Mouse (Mus musculus): ENCODE results near the gene Olfr1274-ps. TPM values are rescaled to one million over a fixed set of nuclear protein-coding genes. Genes with fewer than 3 reads are reported as not detected.

Gene Olfr1274-ps
- polyA plus RNA-seq, 1 experiment, result not detected

DNA sequence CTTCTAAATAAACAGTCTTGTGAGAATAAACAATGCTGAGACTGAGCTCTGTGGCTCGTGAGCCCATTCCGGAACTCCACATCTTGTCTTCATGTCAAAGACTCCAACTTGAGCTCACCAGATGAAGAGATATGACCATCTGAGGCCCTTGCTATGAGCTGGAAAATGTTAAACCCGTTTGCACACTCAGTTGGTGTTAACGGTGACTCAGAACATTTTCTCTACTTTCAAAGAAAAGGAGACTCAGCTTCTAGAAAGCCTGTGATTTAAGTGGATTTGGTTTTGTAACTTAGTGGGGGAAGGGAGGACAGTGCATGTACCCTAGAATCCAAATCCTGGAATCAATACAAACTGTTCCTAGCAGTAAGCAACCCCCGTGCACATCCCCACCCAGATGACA is 45.3 kb downstream of the Olfr1274-ps start:
- TF ChIP-seq CTCF (IDR thresholded peaks at IDR 0.05; ENCODE audit: insufficient read depth, low read length) (no peak), POLR2A (IDR thresholded peaks at IDR 0.05; ENCODE audit: borderline replicate concordance, extremely low read depth, low read depth, low read length) (no peak)
- WGBS, result 60% methylated on average over 5 of the region's 5 CpGs
- H3K4me3 ChIP-seq (replicated peaks; ENCODE audit: extremely low read depth, low read depth, low read length), result no peak overlapping the region
- DNase-seq, result no peak
- H3K4me1 ChIP-seq (ENCODE audit: control insufficient read depth, insufficient read depth, low read length), result no peaks in the 10 kb centered on the region

DNA sequence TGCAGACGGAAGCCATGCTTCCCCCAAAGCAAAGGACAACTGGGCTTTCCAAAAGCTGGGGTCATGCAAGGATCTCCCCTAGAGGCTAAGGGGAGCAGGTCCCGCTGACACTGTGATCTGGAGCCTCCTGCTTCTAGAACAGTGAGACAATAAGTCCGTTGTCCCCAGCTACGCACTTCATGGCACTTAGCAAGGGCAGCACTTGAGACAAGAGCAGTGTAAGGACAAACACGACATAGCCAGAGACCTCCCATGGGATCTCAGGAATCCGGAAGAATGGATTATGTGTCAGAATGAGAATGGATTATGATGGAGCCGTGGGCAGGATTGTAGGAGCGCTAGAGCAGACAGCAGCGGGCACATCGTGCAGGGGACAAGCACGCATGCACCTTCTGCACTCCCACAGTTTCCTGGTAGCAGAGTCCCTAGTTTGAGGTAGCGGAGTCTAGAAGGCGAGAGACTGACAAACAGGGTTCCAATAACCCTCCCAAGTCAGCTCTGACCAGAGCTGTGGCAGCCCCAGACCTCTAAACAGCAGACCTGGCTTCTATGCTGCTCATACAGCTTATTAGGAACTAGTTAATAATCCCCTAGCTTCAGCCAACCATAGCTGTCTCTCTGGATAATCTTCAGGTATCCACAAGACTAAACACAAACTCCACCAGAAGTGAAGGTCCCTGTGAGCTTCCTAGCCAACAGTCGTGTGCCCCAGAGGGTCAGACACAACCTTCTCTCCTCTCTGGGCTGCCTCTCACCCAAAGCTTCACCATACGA is 50.7 kb downstream of the Olfr1274-ps start:
- DNase-seq, result peak; percentile 31
- Histone ChIP-seq H3K4me1 (ENCODE audit: control insufficient read depth, insufficient read depth, low read length) (no peaks in the 10 kb centered on the region), H3K4me3 (replicated peaks; ENCODE audit: extremely low read depth, low read depth, low read length) (no peak overlapping the region)
- TF ChIP-seq POLR2A (IDR thresholded peaks at IDR 0.05; ENCODE audit: borderline replicate concordance, extremely low read depth, low read depth, low read length), result no peak
- no peak for TF ChIP-seq CTCF (IDR thresholded peaks at IDR 0.05; ENCODE audit: insufficient read depth, low read length)
- 71% methylated on average over 15 of the region's 15 CpGs for WGBS

DNA sequence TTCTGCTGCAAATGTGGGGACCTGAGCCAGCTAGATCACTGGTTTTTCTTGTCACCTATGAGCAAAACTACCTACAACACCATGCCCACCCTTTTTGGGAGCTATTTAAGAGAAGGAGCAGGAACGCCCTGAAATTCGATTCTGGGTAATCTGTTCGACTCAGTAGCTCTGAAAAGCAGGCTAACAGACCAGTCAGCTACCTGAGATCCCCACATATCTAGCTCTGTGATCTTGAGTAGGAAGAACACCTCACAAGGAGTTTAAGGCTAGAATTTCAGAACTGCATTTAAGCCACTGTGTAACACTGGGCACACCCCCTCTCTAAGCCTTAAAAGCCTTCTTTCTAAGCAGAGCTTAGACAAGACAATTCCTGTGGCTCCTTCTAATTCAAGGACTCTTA is 53.9 kb downstream of the Olfr1274-ps start:
- WGBS, result 85% methylated on average over 3 of the region's 3 CpGs
- TF ChIP-seq POLR2A (IDR thresholded peaks at IDR 0.05; ENCODE audit: borderline replicate concordance, extremely low read depth, low read depth, low read length), result no peak
- no peak for TF ChIP-seq CTCF (IDR thresholded peaks at IDR 0.05; ENCODE audit: insufficient read depth, low read length)
- H3K4me3 ChIP-seq (replicated peaks; ENCODE audit: extremely low read depth, low read depth, low read length), result no peak overlapping the region
- H3K4me1 ChIP-seq (ENCODE audit: control insufficient read depth, insufficient read depth, low read length), result no peaks in the 10 kb centered on the region
- no peak for DNase-seq

Other genes with a start within 250 kb of the Olfr1274-ps start
- not detected in 2 replicates for gene Olfr1270, start 245.6 kb upstream of the Olfr1274-ps start, polyA plus RNA-seq (2012; rRNA removed)
- not detected in 2 replicates for gene Olfr1506, start 174.2 kb upstream of the Olfr1274-ps start, polyA plus RNA-seq (2012; rRNA removed)
- gene Olfr142, start 141.1 kb upstream of the Olfr1274-ps start, polyA plus RNA-seq (2012; rRNA removed), result not detected in 2 replicates
- not detected in 2 replicates for gene Olfr1271, start 127.7 kb upstream of the Olfr1274-ps start, polyA plus RNA-seq (2012; rRNA removed)
- gene Olfr1272, start 105.8 kb upstream of the Olfr1274-ps start, polyA plus RNA-seq (2012; rRNA removed), result not detected in 2 replicates
- not detected in 2 replicates for gene Gm13769, start 76.5 kb upstream of the Olfr1274-ps start, polyA plus RNA-seq (2012; rRNA removed)
- gene Ptprj, start 182.0 kb downstream of the Olfr1274-ps start, polyA plus RNA-seq (2012; rRNA removed), result 10.1 and 16.0 TPM in 2 replicates